Mouse (Mus musculus) liver, embryonic 11.5 days (tissue): ENCODE results near the gene Mcat. TPM values are rescaled to one million over a fixed set of nuclear protein-coding genes. Genes with fewer than 3 reads are reported as not detected.

Experiments
- ATAC-seq: fragments of 200-750 bp; cut with Nextera tagmentation; replicated peaks from 2 replicates; pipeline ENCODE4 v1.8.0; 2017; ENCODE audit warnings: moderate number of reproducible peaks, mild to moderate bottlenecking, moderate TSS enrichment, moderate library complexity; ENCODE audit not compliant: low FRiP score
- DNase-seq: peaks from one replicate; pipeline ENCODE4 v3.0.0-alpha.2; 2017; ENCODE audit warnings: low spot score
- H3K27ac ChIP-seq: fragments of 300-500 bp; sonication (generic); 2 replicates; pipeline ENCODE4 v1.5.1; 2014; ENCODE audit warnings: mild to moderate bottlenecking, low read depth, low read length, control low read depth
- H3K27me3 ChIP-seq: fragments of 300-500 bp; sonication (generic); replicated peaks from 2 replicates; pipeline ENCODE4 v1.6.1; 2014; ENCODE audit warnings: low read length, mixed read lengths; ENCODE audit not compliant: control insufficient read depth, insufficient read depth
- H3K36me3 ChIP-seq: fragments of 300-500 bp; sonication (generic); 2 replicates; pipeline ENCODE4 v1.6.1; 2014; ENCODE audit warnings: mild to moderate bottlenecking, low read length, moderate library complexity, mixed read lengths; ENCODE audit not compliant: control insufficient read depth, insufficient read depth
- H3K4me1 ChIP-seq: fragments of 300-500 bp; sonication (generic); replicated peaks from 2 replicates; pipeline ENCODE4 v1.6.1; 2014; ENCODE audit warnings: low read length, mixed read lengths; ENCODE audit not compliant: control insufficient read depth, insufficient read depth
- H3K4me2 ChIP-seq: fragments of 300-500 bp; sonication (generic); 2 replicates; pipeline ENCODE4 v1.6.1; 2014; ENCODE audit warnings: mild to moderate bottlenecking, control low read depth, moderate library complexity
- H3K4me3 ChIP-seq: fragments of 300-500 bp; sonication (generic); 2 replicates; pipeline ENCODE4 v1.5.1; 2014; ENCODE audit warnings: low read depth, low read length, control low read depth
- H3K9ac ChIP-seq: fragments of 300-500 bp; sonication (generic); 2 replicates; pipeline ENCODE4 v1.6.1; 2014; ENCODE audit warnings: low read depth, low read length, control low read depth
- H3K9me3 ChIP-seq: fragments of 300-500 bp; sonication (generic); 2 replicates; pipeline ENCODE4 v1.6.1; 2016; ENCODE audit warnings: low read length, inconsistent platforms, mixed read lengths; ENCODE audit not compliant: control insufficient read depth
- WGBS: fragments of 180-500 bp; shearing (Covaris S2); extraction: QIAGEN DNeasy Blood & Tissue Kit; methylation state at CpG from one replicate; pipeline ENCODE4 v1.1.7; 2014; 5-methylcytosine and 5-hydroxymethylcytosine counted together
- polyA plus RNA-seq: library from polyadenylated mRNA; unstranded; fragments of >200 nt; fragmentation: Nextera tagmentation; extraction: Ambion mirVana; gene quantifications from 2 replicates; pipeline ENCODE4 v1.2.1, GENCODE M21; 2014

The Mcat gene
- 38.6 and 39.3 TPM in 2 replicates for polyA plus RNA-seq

DNA sequence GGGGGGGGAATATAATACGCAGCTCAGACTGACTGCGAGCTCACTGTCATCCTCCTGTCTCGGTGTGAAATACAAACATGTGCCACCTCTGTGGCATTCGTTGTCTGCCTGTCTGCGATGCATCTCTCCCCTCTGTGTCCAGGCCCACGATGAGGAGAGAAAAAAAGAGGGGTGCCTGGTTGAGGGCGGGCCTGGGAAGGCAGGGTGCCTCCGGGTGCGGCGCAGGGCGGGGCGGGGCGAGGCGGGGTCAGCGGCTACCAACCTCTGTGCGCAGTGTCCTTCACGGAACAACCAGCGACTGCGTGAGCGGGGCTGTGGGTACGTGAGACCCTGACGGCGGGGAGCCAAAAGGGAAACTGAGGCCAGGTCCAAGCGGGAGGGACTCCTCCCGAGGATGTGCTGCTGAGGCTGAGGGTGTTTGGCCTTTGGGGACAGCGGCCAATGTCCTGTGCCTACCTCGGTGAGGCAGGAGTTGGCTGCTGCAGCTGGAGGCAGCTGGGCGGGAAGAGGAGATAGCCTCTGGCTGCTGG is at the start of gene Mcat, which contains the start of gene Tspo:
Gene Mcat, minus strand, starts transcription at position 461 of the 530 bp plus-strand sequence.
Gene Tspo, plus strand, starts transcription at position 266 of the 530 bp plus-strand sequence.
- no peaks in the 10 kb centered on the region for H3K9me3 ChIP-seq
- peak within 1 kb of the TSS; percentile 79 for H3K9ac ChIP-seq
- peak within 1 kb of the TSS; percentile 75 for H3K4me3 ChIP-seq
- no peaks in the 10 kb centered on the region for H3K27me3 ChIP-seq
- no peaks in the 10 kb centered on the region for H3K36me3 ChIP-seq
- peak within 1 kb of the TSS; percentile 89 for H3K27ac ChIP-seq
- peak; percentile 78 for DNase-seq
- peaks cover 32% of the 10 kb centered on the region for H3K4me1 ChIP-seq
- peak; percentile 82 for ATAC-seq
- under 1% methylated on average over 28 of the region's 28 CpGs for whole genome bisulfite sequencing
- H3K4me2 ChIP-seq = peak within 1 kb of the TSS; percentile 90

- Histone ChIP-seq H3K27ac (no peak overlapping the region; the same call in 1 of the 2 replicates), H3K27me3 (no peaks in the 10 kb centered on the region), H3K4me3 (no peak overlapping the region), H3K9ac (0 out of 2 replicates have a peak overlapping the region, but pooled peaks have one; percentile 5), H3K9me3 (no peaks in the 10 kb centered on the region), H3K36me3 (no peaks in the 10 kb centered on the region), H3K4me1 (peaks cover 15% of the 10 kb centered on the region), H3K4me2 (no peak overlapping the region)
- 45% methylated on average over 15 of the region's 15 CpGs for WGBS
- DNase-seq = peak; percentile 61
- ATAC-seq = peak; percentile 77
These were observed 43.7 kb upstream of the Mcat start for GRCm38 (mm10) chr15:83607115-83607802.

DNA sequence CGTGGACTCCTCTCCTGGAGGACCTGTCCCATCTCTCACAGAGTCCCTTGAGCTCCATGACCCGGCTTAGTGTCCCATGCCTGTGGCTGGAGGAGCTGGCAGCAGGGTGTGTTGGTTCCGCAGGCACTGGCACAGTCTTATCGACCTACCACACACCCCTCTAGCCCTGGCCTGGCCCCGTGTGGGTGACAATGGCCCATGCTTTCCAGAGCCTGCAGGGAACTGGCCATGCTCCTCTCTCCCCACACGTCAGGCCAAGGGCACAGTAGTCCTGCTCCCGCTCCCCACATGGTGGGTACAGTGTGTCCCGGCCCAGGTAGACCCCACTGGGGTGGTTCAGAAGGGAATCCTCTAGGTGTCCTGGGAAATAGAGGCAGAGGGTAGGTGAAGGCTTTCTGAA is 43.1 kb upstream of the Mcat start:
- ATAC-seq (peak; percentile 60), DNase-seq (no peak)
- H3K9ac ChIP-seq = 0 out of 2 replicates have a peak overlapping the region, but pooled peaks have one; percentile 5
- no peaks in the 10 kb centered on the region for H3K36me3 ChIP-seq
- 82% methylated on average over 8 of the region's 8 CpGs for WGBS
- H3K9me3 ChIP-seq = no peaks in the 10 kb centered on the region
- no peak overlapping the region for H3K4me2 ChIP-seq
- no peak overlapping the region for H3K4me3 ChIP-seq
- H3K4me1 ChIP-seq = peaks cover 17% of the 10 kb centered on the region
- H3K27ac ChIP-seq = no peak overlapping the region; the same call in 1 of the 2 replicates
- H3K27me3 ChIP-seq = no peaks in the 10 kb centered on the region

DNA sequence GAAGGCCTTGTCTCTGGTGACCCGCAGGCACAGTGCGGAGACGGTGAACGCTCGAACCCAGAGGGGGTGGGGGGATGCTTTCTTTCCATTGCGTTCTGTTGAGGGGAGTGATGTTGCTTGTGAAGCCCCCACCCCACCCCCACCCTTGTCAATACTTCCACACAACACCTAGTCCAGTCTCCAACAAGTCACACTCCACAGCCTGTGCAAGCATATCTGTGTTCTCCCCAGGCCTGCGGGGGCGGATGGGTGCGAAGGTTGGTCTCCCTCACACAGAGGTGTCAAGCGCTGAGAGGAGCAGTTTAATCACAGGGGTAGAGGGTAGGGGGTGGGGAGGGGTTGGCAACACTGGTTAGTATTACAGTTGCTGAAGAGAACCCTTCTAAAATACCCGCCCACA is 42.6 kb upstream of the Mcat start:
- ATAC-seq (no peak), DNase-seq (no peak)
- Histone ChIP-seq H3K36me3 (no peaks in the 10 kb centered on the region), H3K27ac (no peak overlapping the region), H3K27me3 (no peaks in the 10 kb centered on the region), H3K9me3 (no peaks in the 10 kb centered on the region), H3K9ac (peak overlapping the region; percentile 20; the same call in 1 of the 2 replicates), H3K4me3 (no peak overlapping the region), H3K4me1 (peaks cover 22% of the 10 kb centered on the region), H3K4me2 (no peak overlapping the region)
- 86% methylated on average over 11 of the region's 11 CpGs for WGBS

DNA sequence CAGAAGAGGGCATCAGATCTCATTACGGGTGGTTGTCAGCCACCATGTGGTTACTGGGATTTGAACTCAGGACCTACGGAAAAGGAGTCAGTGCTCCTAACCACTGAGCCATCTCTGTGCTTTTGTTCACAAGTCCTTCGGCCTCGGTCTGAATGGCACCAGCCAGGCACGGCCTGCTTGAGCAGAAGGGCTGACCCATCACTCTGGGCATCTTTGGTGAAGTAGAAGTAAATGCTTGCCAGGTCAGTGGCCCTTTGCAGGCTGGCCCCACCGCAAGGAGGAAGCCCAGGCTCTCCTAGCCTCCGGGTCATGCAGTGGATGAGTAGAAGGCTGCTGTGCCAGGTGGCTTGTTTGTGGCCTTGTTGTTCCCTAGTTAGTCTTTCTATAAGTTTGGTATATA is 39.8 kb upstream of the Mcat start:
- Histone ChIP-seq H3K36me3 (no peaks in the 10 kb centered on the region), H3K9me3 (no peaks in the 10 kb centered on the region), H3K9ac (no peak overlapping the region), H3K27me3 (no peaks in the 10 kb centered on the region), H3K4me1 (peaks cover 27% of the 10 kb centered on the region), H3K4me3 (no peak overlapping the region), H3K4me2 (no peak overlapping the region), H3K27ac (no peak overlapping the region)
- 91% methylated on average over 7 of the region's 7 CpGs for WGBS
- ATAC-seq (no peak), DNase-seq (no peak)

- Histone ChIP-seq H3K4me3 (no peak overlapping the region), H3K4me2 (no peak overlapping the region), H3K27ac (0 out of 2 replicates have a peak overlapping the region, but pooled peaks have one; percentile 49), H3K9ac (no peak overlapping the region), H3K9me3 (no peaks in the 10 kb centered on the region), H3K36me3 (no peaks in the 10 kb centered on the region), H3K4me1 (peaks cover 27% of the 10 kb centered on the region), H3K27me3 (no peaks in the 10 kb centered on the region)
- 88% methylated on average over 1 of the region's 1 CpGs for WGBS
- DNase-seq = no peak
- no peak for ATAC-seq
These were observed 39.4 kb upstream of the Mcat start for GRCm38 (mm10) chr15:83603046-83603396.

GRCm38 (mm10) chr15:83602372-83603045 is 38.9 kb upstream of the Mcat start:
- Histone ChIP-seq H3K36me3 (no peaks in the 10 kb centered on the region), H3K27ac (0 out of 2 replicates have a peak overlapping the region, but pooled peaks have one; percentile 49), H3K4me2 (no peak overlapping the region), H3K27me3 (no peaks in the 10 kb centered on the region), H3K9ac (no peak overlapping the region), H3K9me3 (no peaks in the 10 kb centered on the region), H3K4me1 (peaks cover 27% of the 10 kb centered on the region), H3K4me3 (no peak overlapping the region)
- 76% methylated on average over 13 of the region's 13 CpGs for WGBS
- ATAC-seq (no peak), DNase-seq (no peak)

DNA sequence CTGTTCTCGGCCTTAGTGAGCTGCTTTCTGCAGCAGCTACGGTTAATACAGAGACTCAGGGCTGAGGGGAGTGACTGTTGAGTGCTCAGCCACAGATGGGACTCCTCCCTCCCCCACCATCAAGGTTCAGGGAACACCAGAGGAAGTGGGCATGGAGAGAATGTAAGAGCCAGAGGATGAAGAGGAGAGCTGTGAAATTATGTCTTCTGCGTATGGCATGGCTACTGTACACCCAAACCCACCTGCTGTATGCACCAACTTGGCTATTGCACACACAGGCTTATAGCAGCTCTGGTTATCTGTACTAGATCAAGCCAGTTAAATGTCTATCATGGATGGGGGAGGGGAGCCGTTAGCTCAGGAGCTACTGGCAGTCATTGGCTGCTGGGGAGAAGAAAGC is 37.6 kb upstream of the Mcat start:
- Histone ChIP-seq H3K27me3 (no peaks in the 10 kb centered on the region), H3K27ac (no peak overlapping the region), H3K9ac (peak overlapping the region; percentile 34; the same call in 1 of the 2 replicates), H3K4me2 (peak overlapping the region; percentile 18; the same call in 1 of the 2 replicates), H3K36me3 (no peaks in the 10 kb centered on the region), H3K4me1 (peaks cover 19% of the 10 kb centered on the region), H3K9me3 (no peaks in the 10 kb centered on the region), H3K4me3 (no peak overlapping the region)
- DNase-seq (no peak), ATAC-seq (no peak; the same call in 1 of the 2 replicates)
- 53% methylated on average over 4 of the region's 4 CpGs for WGBS
